Mouse (Mus musculus) embryonic fibroblast, embryonic 13.5 days (primary cell): Measurements from ENCODE around the gene Sestd1.

Source experiments
- CTCF ChIP-seq: IDR thresholded peaks from 2 replicates; pipeline ENCODE4 v1.5.1; 2011; ENCODE audit warnings: mild to moderate bottlenecking, control low read depth, low read length, moderate library complexity, borderline replicate concordance; ENCODE audit not compliant: insufficient read depth
- POLR2A ChIP-seq: IDR thresholded peaks from 2 replicates; pipeline ENCODE4 v1.6.1; 2011; ENCODE audit warnings: low read depth, mild to moderate bottlenecking, control low read depth, low read length, moderate library complexity

GRCm38 (mm10) chr2:77146291-77146690 lies 134.1 kb downstream of the Sestd1 start:
- TF ChIP-seq CTCF (no peak), POLR2A (no peak)
